Mouse (Mus musculus) MEL (cell line): ENCODE data around the gene Btn1a1. TPM values are rescaled to one million over a fixed set of nuclear protein-coding genes. Genes with fewer than 3 reads are reported as not detected.
A peak's percentile ranks its signal among the peaks of the same experiment; 100 is the strongest.

Source experiments
- DNase-seq: peaks from one replicate; pipeline ENCODE4 v3.0.0; 2011; ENCODE audit warnings: low read depth, low spot score
- H3K27ac ChIP-seq: 2 replicates; pipeline ENCODE4 v1.5.1; 2012; ENCODE audit warnings: low read depth, mild to moderate bottlenecking, control low read depth, low read length, moderate library complexity; ENCODE audit not compliant: control insufficient read depth
- H3K27me3 ChIP-seq, 2 experiments: fragments of 150-350 bp in 1 of 2; sonication (generic) in 1 of 2; 2 replicates each; pipeline ENCODE4 v1.6.1; 2012; ENCODE audit warnings: low read length in 2 of 2, mild to moderate bottlenecking in 2 of 2, improper control_type of control experiment in 1 of 2, moderate library complexity in 1 of 2; ENCODE audit not compliant: insufficient read depth in 2 of 2, control insufficient read depth in 1 of 2
- H3K36me3 ChIP-seq, 2 experiments: 2 replicates each; pipeline ENCODE4 v1.6.1; 2012 to 2014; ENCODE audit warnings: low read length in 2 of 2, improper control_type of control experiment in 1 of 2, inconsistent platforms in 1 of 2, mild to moderate bottlenecking in 1 of 2; ENCODE audit not compliant: insufficient read depth in 2 of 2, control insufficient read depth in 1 of 2
- H3K4me1 ChIP-seq, 2 experiments: fragments of 150-350 bp in 1 of 2; sonication (generic) in 1 of 2; 2 replicates each; pipeline ENCODE4 v1.6.1; 2012; ENCODE audit warnings: low read length in 2 of 2, improper control_type of control experiment in 1 of 2, mild to moderate bottlenecking in 1 of 2; ENCODE audit not compliant: insufficient read depth in 2 of 2, control insufficient read depth in 1 of 2
- H3K4me3 ChIP-seq, 2 experiments: fragments of 150-350 bp in 1 of 2; sonication (generic) in 1 of 2; 2 replicates each; pipeline ENCODE4 v1.5.1; 2012; ENCODE audit warnings: low read depth in 2 of 2, low read length in 2 of 2, mild to moderate bottlenecking in 2 of 2, moderate library complexity in 2 of 2, control low read depth in 1 of 2, improper control_type of control experiment in 1 of 2; ENCODE audit not compliant: control insufficient read depth in 1 of 2, insufficient read depth in 1 of 2
- H3K79me2 ChIP-seq: 2 replicates; pipeline ENCODE4 v1.6.1; 2012; ENCODE audit warnings: mild to moderate bottlenecking, low read length, moderate library complexity; ENCODE audit not compliant: control insufficient read depth, poor library complexity, insufficient read depth
- H3K9ac ChIP-seq: 2 replicates; pipeline ENCODE4 v1.6.1; 2012; ENCODE audit warnings: low read depth, mild to moderate bottlenecking, control low read depth, low read length, moderate library complexity; ENCODE audit not compliant: control insufficient read depth, poor library complexity, severe bottlenecking
- H3K9me3 ChIP-seq: fragments of 150-350 bp; sonication (generic); replicated peaks from 2 replicates; pipeline ENCODE4 v1.6.1; 2012; ENCODE audit warnings: mild to moderate bottlenecking, low read length, improper control_type of control experiment, moderate library complexity; ENCODE audit not compliant: insufficient read depth
- CHD2 ChIP-seq: IDR thresholded peaks from 2 replicates; pipeline ENCODE4 v1.6.1; 2011; ENCODE audit warnings: low read length, improper control_type of control experiment
- CTCF ChIP-seq, 3 experiments: IDR thresholded peaks in 2 of 3; conservative IDR thresholded peaks in 1 of 3; 2 replicates each; pipeline ENCODE4 v1.5.1; 2011 to 2012; ENCODE audit warnings: low read length in 3 of 3, low read depth in 2 of 3, mild to moderate bottlenecking in 2 of 3, improper control_type of control experiment in 1 of 3, inconsistent platforms in 1 of 3, mixed read lengths in 1 of 3, moderate library complexity in 1 of 3; ENCODE audit not compliant: control insufficient read depth in 1 of 3, insufficient read depth in 1 of 3, poor library complexity in 1 of 3, severe bottlenecking in 1 of 3
- E2F4 ChIP-seq: IDR thresholded peaks from 2 replicates; pipeline ENCODE4 v1.6.1; 2011; ENCODE audit warnings: low read depth, low read length, improper control_type of control experiment, borderline replicate concordance
- ELF1 ChIP-seq: IDR thresholded peaks from 2 replicates; pipeline ENCODE4 v1.6.1; 2014; ENCODE audit warnings: low read depth, mild to moderate bottlenecking, inconsistent platforms, low read length, improper control_type of control experiment, moderate library complexity
- EP300 ChIP-seq, 2 experiments: IDR thresholded peaks; 2 replicates each; pipeline ENCODE4 v1.6.1; 2011; ENCODE audit warnings: improper control_type of control experiment in 2 of 2, low read length in 2 of 2, low read depth in 1 of 2, mild to moderate bottlenecking in 1 of 2
- GATA1 ChIP-seq: IDR thresholded peaks from 2 replicates; pipeline ENCODE4 v1.6.1; 2011; ENCODE audit warnings: low read depth, low read length, improper control_type of control experiment
- HCFC1 ChIP-seq: IDR thresholded peaks from 2 replicates; pipeline ENCODE4 v1.6.1; 2012; ENCODE audit warnings: low read depth, mild to moderate bottlenecking, inconsistent platforms, low read length, improper control_type of control experiment, moderate library complexity
- JUND ChIP-seq: IDR thresholded peaks from 2 replicates; pipeline ENCODE4 v1.6.1; 2011; ENCODE audit warnings: low read depth, mild to moderate bottlenecking, improper control_type of control experiment, low read length
- MAFK ChIP-seq: IDR thresholded peaks from 2 replicates; pipeline ENCODE4 v1.6.1; 2011; ENCODE audit warnings: low read depth, mild to moderate bottlenecking, low read length, improper control_type of control experiment, borderline replicate concordance
- MAX ChIP-seq: IDR thresholded peaks from 2 replicates; pipeline ENCODE4 v1.6.1; 2011; ENCODE audit warnings: low read length, improper control_type of control experiment
- MAZ ChIP-seq: IDR thresholded peaks from 2 replicates; pipeline ENCODE4 v1.6.1; 2012; ENCODE audit warnings: low read depth, mild to moderate bottlenecking, inconsistent platforms, low read length, improper control_type of control experiment
- MXI1 ChIP-seq: IDR thresholded peaks from 2 replicates; pipeline ENCODE4 v1.6.1; 2011; ENCODE audit warnings: mild to moderate bottlenecking, low read depth, low read length, improper control_type of control experiment
- MYB ChIP-seq: IDR thresholded peaks from 2 replicates; pipeline ENCODE4 v1.6.1; 2011; ENCODE audit warnings: mild to moderate bottlenecking, low read depth, low read length, improper control_type of control experiment
- MYC ChIP-seq: IDR thresholded peaks from 2 replicates; pipeline ENCODE4 v1.6.1; 2011; ENCODE audit warnings: low read depth, mild to moderate bottlenecking, low read length, improper control_type of control experiment, moderate library complexity
- NELFE ChIP-seq: IDR thresholded peaks from 2 replicates; pipeline ENCODE4 v1.6.1; 2011; ENCODE audit warnings: low read depth, low read length, improper control_type of control experiment
- NRF1 ChIP-seq: IDR thresholded peaks from 2 replicates; pipeline ENCODE4 v1.6.1; 2014; ENCODE audit warnings: low read depth, mild to moderate bottlenecking, inconsistent platforms, low read length, improper control_type of control experiment, moderate library complexity; ENCODE audit not compliant: poor library complexity, insufficient read depth, severe bottlenecking
- POLR2A ChIP-seq, 2 experiments: IDR thresholded peaks; 2 replicates each; pipeline ENCODE4 v1.6.1; 2011 to 2012; ENCODE audit warnings: low read length in 2 of 2, mild to moderate bottlenecking in 2 of 2, control low read depth in 1 of 2, improper control_type of control experiment in 1 of 2, low read depth in 1 of 2, moderate library complexity in 1 of 2; ENCODE audit not compliant: control insufficient read depth in 1 of 2, insufficient read depth in 1 of 2, poor library complexity in 1 of 2
- POLR2AphosphoS2 ChIP-seq: IDR thresholded peaks from 2 replicates; pipeline ENCODE4 v1.6.1; 2011; ENCODE audit warnings: low read length, improper control_type of control experiment
- POLR2AphosphoS5 ChIP-seq: IDR thresholded peaks from 2 replicates; pipeline ENCODE4 v1.6.1; 2012; ENCODE audit warnings: low read depth, borderline replicate concordance, mild to moderate bottlenecking, inconsistent platforms, low read length, moderate library complexity, mixed read lengths
- RCOR1 ChIP-seq: IDR thresholded peaks from 2 replicates; pipeline ENCODE4 v1.6.1; 2012; ENCODE audit warnings: low read depth, mild to moderate bottlenecking, inconsistent platforms, low read length, improper control_type of control experiment
- SMC3 ChIP-seq: IDR thresholded peaks from 2 replicates; pipeline ENCODE4 v1.6.1; 2011; ENCODE audit warnings: low read depth, low read length, improper control_type of control experiment
- TAL1 ChIP-seq: IDR thresholded peaks from 2 replicates; pipeline ENCODE4 v1.6.1; 2012; ENCODE audit warnings: mild to moderate bottlenecking, inconsistent platforms, low read length, moderate library complexity, mixed read lengths
- TBP ChIP-seq: IDR thresholded peaks from 2 replicates; pipeline ENCODE4 v1.8.0; 2011; ENCODE audit warnings: low read depth, low read length, improper control_type of control experiment
- TCF12 ChIP-seq: IDR thresholded peaks from 2 replicates; pipeline ENCODE4 v1.6.1; 2014; ENCODE audit warnings: low read depth, mild to moderate bottlenecking, inconsistent platforms, low read length, improper control_type of control experiment, moderate library complexity
- UBTF ChIP-seq: IDR thresholded peaks from 2 replicates; pipeline ENCODE4 v1.6.1; 2012; ENCODE audit warnings: low read depth, mild to moderate bottlenecking, inconsistent platforms, low read length, improper control_type of control experiment, moderate library complexity, borderline replicate concordance; ENCODE audit not compliant: insufficient read depth
- USF1 ChIP-seq: IDR thresholded peaks from 2 replicates; pipeline ENCODE4 v1.6.1; 2014; ENCODE audit warnings: low read depth, mild to moderate bottlenecking, inconsistent platforms, low read length, improper control_type of control experiment, moderate library complexity
- ZC3H11A ChIP-seq: IDR thresholded peaks from 2 replicates; pipeline ENCODE4 v1.6.1; 2012; ENCODE audit warnings: low read depth, mild to moderate bottlenecking, inconsistent platforms, low read length, improper control_type of control experiment
- ZKSCAN1 ChIP-seq: IDR thresholded peaks from 2 replicates; pipeline ENCODE4 v1.6.1; 2012; ENCODE audit warnings: low read depth, mild to moderate bottlenecking, inconsistent platforms, low read length, improper control_type of control experiment, moderate library complexity
- ZMIZ1 ChIP-seq: IDR thresholded peaks from 2 replicates; pipeline ENCODE4 v1.6.1; 2012; ENCODE audit warnings: low read depth, mild to moderate bottlenecking, inconsistent platforms, low read length, improper control_type of control experiment, moderate library complexity
- ZNF384 ChIP-seq: IDR thresholded peaks from 2 replicates; pipeline ENCODE4 v1.6.1; 2012; ENCODE audit warnings: low read depth, mild to moderate bottlenecking, inconsistent platforms, low read length, improper control_type of control experiment
- polyA plus RNA-seq, 2 experiments: library from polyadenylated mRNA; stranded (reverse) in 1 of 2; unstranded in 1 of 2; fragments of >175 nt in 1 of 2; fragments of >200 nt in 1 of 2; gene quantifications; 2 replicates each; pipeline versions ENCODE4 v1.2.1 to v1.2.4; 2012; ENCODE audit warnings: low replicate concordance in 2 of 2, low read depth in 1 of 2; ENCODE audit not compliant: insufficient read length in 2 of 2, insufficient read depth in 1 of 2, missing spikeins in 1 of 2
- total RNA-seq: library from RNA; depleted of rRNA; stranded (reverse); fragments of 300-350 nt; gene quantifications from 2 replicates; pipeline ENCODE4 v1.2.3, GENCODE M21; 2012

Btn1a1 gene
- total and polyA plus RNA-seq, 3 experiments, result 0.25 TPM; not detected in 2

DNA sequence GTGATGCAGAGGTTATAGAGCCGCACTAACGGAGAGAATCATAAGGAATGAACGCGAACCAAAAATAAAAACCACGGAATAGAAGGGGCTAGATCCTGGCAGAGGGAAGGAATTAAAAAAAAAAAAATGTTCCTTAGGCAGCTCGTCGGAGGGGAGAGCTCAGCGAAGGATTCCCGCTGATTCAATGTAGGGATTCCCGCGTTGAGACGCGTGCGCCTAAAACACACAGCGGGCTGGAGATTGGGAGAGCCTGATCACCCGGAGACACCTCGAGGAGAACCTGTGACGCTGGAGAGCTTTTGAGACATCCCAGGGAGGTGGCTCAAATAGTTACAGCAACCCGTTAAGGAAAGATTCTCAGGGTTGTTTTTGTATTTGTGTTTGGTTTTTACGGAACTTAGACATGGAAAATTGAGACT lies 53.5 kb downstream of the Btn1a1 start:
- TF ChIP-seq ZMIZ1 (no peak), CTCF (IDR thresholded peaks at IDR 0.05 in 2 of 3, conservative IDR thresholded peaks at IDR 0.05 in 1 of 3; ENCODE audit: control insufficient read depth in 1 of 3, insufficient read depth in 1 of 3, low read depth in 2 of 3, low read length in 3 of 3, poor library complexity in 1 of 3, severe bottlenecking in 1 of 3) (no peak), MAX (no peak; the same call in 1 of the 2 replicates), TBP (no peak; the same call in 1 of the 2 replicates), GATA1 (no peak), ZC3H11A (no peak), ZKSCAN1 (no peak), POLR2A (IDR thresholded peaks at IDR 0.05; ENCODE audit: control insufficient read depth in 1 of 2, insufficient read depth in 1 of 2, low read depth in 1 of 2, low read length in 2 of 2, poor library complexity in 1 of 2) (0 out of 4 replicates have a peak, but pooled peaks of 1 of the 2 experiments have one; percentile 36), TAL1 (no peak), MAZ (no peak), NRF1 (no peak), UBTF (no peak), HCFC1 (no peak), MAFK (no peak), ELF1 (no peak), CHD2 (no peak), EP300 (IDR thresholded peaks at IDR 0.05; ENCODE audit: low read depth in 1 of 2, low read length in 2 of 2) (no peak), MYC (no peak; the same call in 1 of the 2 replicates), E2F4 (peak; percentile 70), SMC3 (no peak), TCF12 (no peak), POLR2AphosphoS5 (no peak), USF1 (peak; percentile 6; the same call in 1 of the 2 replicates), NELFE (no peak), MYB (no peak), POLR2AphosphoS2 (no peak), ZNF384 (peak; percentile 69), RCOR1 (no peak), JUND (peak; percentile 2; the same call in 1 of the 2 replicates), MXI1 (no peak; the same call in 1 of the 2 replicates)
- TF ChIP-seq, all 39 proteins: peak for 5
- peak overlapping the region; percentile 34 for H3K9ac ChIP-seq
- peaks cover 0 to 2% of the 10 kb centered on the region in 2 experiments; a peak in 1 of 4 replicates for H3K36me3 ChIP-seq
- no peak for DNase-seq
- H3K9me3 ChIP-seq, result no peaks in the 10 kb centered on the region
- 0 out of 4 replicates have a peak, but pooled peaks cover 0 to 3% of the 10 kb centered on the region in 2 experiments for H3K4me1 ChIP-seq
- H3K79me2 ChIP-seq, result no peaks in the 10 kb centered on the region
- peaks cover 7 to 9% of the 10 kb centered on the region in 2 experiments for H3K27me3 ChIP-seq
- H3K4me3 ChIP-seq, result peak overlapping the region; percentile 33 to 58
- 0 out of 2 replicates have a peak overlapping the region, but pooled peaks have one; percentile 5 for H3K27ac ChIP-seq
